Mouse (Mus musculus): ENCODE measurements around the gene Adarb2.

Gene Adarb2

GRCm38 (mm10) chr13:8487756-8488434, 285.2 kb downstream of the Adarb2 start:
- peak; percentile 41 for DNase-seq (ENCODE audit: low spot score)

- no peak for DNase-seq (ENCODE audit: low spot score)
Observed at GRCm38 (mm10) chr13:8493363-8493762, 290.7 kb downstream of the Adarb2 start.

GRCm38 (mm10) chr13:8499551-8499950, 296.9 kb downstream of the Adarb2 start:
- DNase-seq (ENCODE audit: low spot score): no peak

- DNase-seq (ENCODE audit: low spot score): no peak
Observed at GRCm38 (mm10) chr13:8511069-8511817, 308.6 kb downstream of the Adarb2 start.

GRCm38 (mm10) chr13:8515979-8516715, 313.5 kb downstream of the Adarb2 start:
- no peak for DNase-seq (ENCODE audit: low spot score)

GRCm38 (mm10) chr13:8519204-8519603, 316.5 kb downstream of the Adarb2 start:
- no peak for DNase-seq (ENCODE audit: low spot score)

- no peak for DNase-seq (ENCODE audit: low spot score)
Observed at GRCm38 (mm10) chr13:8525748-8526631, 323.3 kb downstream of the Adarb2 start.

- DNase-seq (ENCODE audit: low spot score): no peak
Observed at GRCm38 (mm10) chr13:8534265-8535113, 331.8 kb downstream of the Adarb2 start.

GRCm38 (mm10) chr13:8538481-8538880, 335.8 kb downstream of the Adarb2 start:
- no peak for DNase-seq (ENCODE audit: low spot score)

- DNase-seq (ENCODE audit: low spot score): no peak
Observed at GRCm38 (mm10) chr13:8538896-8539295, 336.2 kb downstream of the Adarb2 start.

GRCm38 (mm10) chr13:8542684-8543083, 340.0 kb downstream of the Adarb2 start:
- DNase-seq (ENCODE audit: low spot score): no peak

GRCm38 (mm10) chr13:8552242-8552641, 349.6 kb downstream of the Adarb2 start:
- no peak for DNase-seq (ENCODE audit: low spot score)

- no peak for DNase-seq (ENCODE audit: low spot score)
Observed at GRCm38 (mm10) chr13:8557784-8558183, 355.1 kb downstream of the Adarb2 start.

GRCm38 (mm10) chr13:8560485-8560884, 357.8 kb downstream of the Adarb2 start:
- DNase-seq (ENCODE audit: low spot score): no peak

- no peak for DNase-seq (ENCODE audit: low spot score)
Observed at GRCm38 (mm10) chr13:8563161-8563560, 360.5 kb downstream of the Adarb2 start.

GRCm38 (mm10) chr13:8567111-8568026, 364.7 kb downstream of the Adarb2 start:
- DNase-seq (ENCODE audit: low spot score): no peak

GRCm38 (mm10) chr13:8570269-8570668, 367.6 kb downstream of the Adarb2 start:
- DNase-seq (ENCODE audit: low spot score): no peak

GRCm38 (mm10) chr13:8573908-8574307, 371.2 kb downstream of the Adarb2 start:
- DNase-seq (ENCODE audit: low spot score): no peak

GRCm38 (mm10) chr13:8584257-8585005, 381.8 kb downstream of the Adarb2 start:
- DNase-seq (ENCODE audit: low spot score): no peak
